Mouse (Mus musculus): ENCODE data around the gene Nmnat2.

Gene Nmnat2

GRCm38 (mm10) chr1:153168293-153168692 lies 213.5 kb downstream of the Nmnat2 start:
- DNase-seq (ENCODE audit: low read depth, low spot score), result no peak
